Mouse (Mus musculus): ENCODE measurements around the gene Olfr859. TPM values are rescaled to one million over a fixed set of nuclear protein-coding genes. Genes with fewer than 3 reads are reported as not detected.

Olfr859 gene
- not detected for polyA plus RNA-seq (2017; shearing (Covaris generic))

GRCm38 (mm10) chr9:19804606-19805005 is at the start of gene Olfr859:
TSS of gene Olfr859 (plus strand) at chr9:19804906.

GRCm38 (mm10) chr9:19779983-19780382 is 24.7 kb upstream of the Olfr859 start, which contains the start of gene Olfr58:
TSS of gene Olfr58 (plus strand) at chr9:19780283.

GRCm38 (mm10) chr9:19849647-19850046 is 44.9 kb downstream of the Olfr859 start, which contains the start of gene Olfr860:
TSS of gene Olfr860 (minus strand) at chr9:19849747.

Other genes starting within 250 kb of the Olfr859 start
- not detected for gene Olfr854, start 237.5 kb upstream of the Olfr859 start, polyA plus RNA-seq (2017; shearing (Covaris generic))
- gene Olfr855, start 222.3 kb upstream of the Olfr859 start, polyA plus RNA-seq (2017; shearing (Covaris generic)): not detected
- 43.0 TPM for gene Zfp317, start 182.8 kb upstream of the Olfr859 start, polyA plus RNA-seq (2017; shearing (Covaris generic))
- not detected for gene Olfr857, start 95.5 kb upstream of the Olfr859 start, polyA plus RNA-seq (2017; shearing (Covaris generic))
- gene Olfr58, start 24.6 kb upstream of the Olfr859 start, polyA plus RNA-seq (2017; shearing (Covaris generic)): not detected
- not detected for gene Olfr860, start 44.8 kb downstream of the Olfr859 start, polyA plus RNA-seq (2017; shearing (Covaris generic))
- not detected for gene Olfr862, start 83.1 kb downstream of the Olfr859 start, polyA plus RNA-seq (2017; shearing (Covaris generic))
- 0.79 TPM for gene Olfr77, start 112.0 kb downstream of the Olfr859 start, polyA plus RNA-seq (2017; shearing (Covaris generic))
- gene Olfr866, start 223.1 kb downstream of the Olfr859 start, polyA plus RNA-seq (2017; shearing (Covaris generic)): not detected